Mouse (Mus musculus): ENCODE measurements around the gene Scly.

DNA sequence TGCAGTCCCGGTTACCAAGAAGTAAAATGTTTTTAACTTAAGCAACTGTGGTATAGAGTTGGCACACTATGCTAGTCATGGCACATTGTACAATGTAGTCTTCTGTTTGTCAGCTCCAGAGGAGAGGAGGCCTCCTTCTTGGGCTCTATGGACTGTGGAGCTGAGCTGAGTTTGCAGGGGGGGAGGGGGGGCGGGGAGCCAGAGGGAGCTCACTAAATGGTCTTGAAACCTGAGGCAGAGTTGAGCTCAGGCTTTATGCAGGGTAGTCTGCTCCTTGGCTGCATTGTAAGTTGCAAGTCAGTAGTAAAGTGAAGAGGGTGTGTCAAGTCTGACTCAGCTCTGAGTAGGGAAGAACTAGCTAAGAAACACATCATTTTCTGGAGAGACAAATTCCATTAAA, 25.9 kb upstream of the Scly start:
- TF ChIP-seq CTCF (IDR thresholded peaks at IDR 0.05; ENCODE audit: borderline replicate concordance, control insufficient read depth, extremely low read depth, insufficient read depth, low read length, poor library complexity) (no peak), POLR2A (IDR thresholded peaks at IDR 0.05; ENCODE audit: control insufficient read depth, extremely low read depth, insufficient read depth, low read length, poor library complexity) (no peak)

All from thymus, adult 2 months (tissue).